Mouse (Mus musculus): ENCODE data around the gene Adgrg6.

The Adgrg6 gene

GRCm38 (mm10) chr10:14544941-14545717 is at the start of gene Adgrg6:
Adgrg6 (minus strand) TSS chr10:14545659.
- no peak for DNase-seq (ENCODE audit: low spot score in 2 of 2)

- no peak for DNase-seq (ENCODE audit: low spot score in 2 of 2)
Observed at GRCm38 (mm10) chr10:14592215-14592614, 46.8 kb upstream of the Adgrg6 start.

GRCm38 (mm10) chr10:14590816-14591215 is 45.4 kb upstream of the Adgrg6 start:
- no peak for DNase-seq (ENCODE audit: low spot score in 2 of 2)

GRCm38 (mm10) chr10:14589667-14590066 is 44.2 kb upstream of the Adgrg6 start:
- no peak for DNase-seq (ENCODE audit: low spot score in 2 of 2)

GRCm38 (mm10) chr10:14583496-14583895 is 38.0 kb upstream of the Adgrg6 start:
- no peak for DNase-seq (ENCODE audit: low spot score in 2 of 2)

- DNase-seq (ENCODE audit: low spot score in 2 of 2), result no peak
Observed at GRCm38 (mm10) chr10:14574255-14574654, 28.8 kb upstream of the Adgrg6 start.

- DNase-seq (ENCODE audit: low spot score in 2 of 2), result no peak
Observed at GRCm38 (mm10) chr10:14571143-14571542, 25.7 kb upstream of the Adgrg6 start.

GRCm38 (mm10) chr10:14570616-14571015 is 25.2 kb upstream of the Adgrg6 start:
- no peak for DNase-seq (ENCODE audit: low spot score in 2 of 2)

- no peak for DNase-seq (ENCODE audit: low spot score in 2 of 2)
Observed at GRCm38 (mm10) chr10:14546111-14546551, 672 bp upstream of the Adgrg6 start.

GRCm38 (mm10) chr10:14544608-14544940 is 885 bp downstream of the Adgrg6 start:
- no peak for DNase-seq (ENCODE audit: low spot score in 2 of 2)

GRCm38 (mm10) chr10:14543511-14544067 is 1.9 kb downstream of the Adgrg6 start:
- no peak for DNase-seq (ENCODE audit: low spot score in 2 of 2)

- DNase-seq (ENCODE audit: low spot score in 2 of 2), result no peak
Observed at GRCm38 (mm10) chr10:14537102-14537501, 8.4 kb downstream of the Adgrg6 start.

GRCm38 (mm10) chr10:14531090-14531489 is 14.4 kb downstream of the Adgrg6 start:
- DNase-seq (ENCODE audit: low spot score in 2 of 2), result no peak

- no peak for DNase-seq (ENCODE audit: low spot score in 2 of 2)
Observed at GRCm38 (mm10) chr10:14530670-14531069, 14.8 kb downstream of the Adgrg6 start.

- DNase-seq (ENCODE audit: low spot score in 2 of 2), result no peak
Observed at GRCm38 (mm10) chr10:14527765-14528164, 17.7 kb downstream of the Adgrg6 start.

GRCm38 (mm10) chr10:14522729-14523128 is 22.7 kb downstream of the Adgrg6 start:
- DNase-seq (ENCODE audit: low spot score in 2 of 2), result no peak

GRCm38 (mm10) chr10:14520912-14521675 is 24.4 kb downstream of the Adgrg6 start:
- DNase-seq (ENCODE audit: low spot score in 2 of 2), result no peak

GRCm38 (mm10) chr10:14517909-14518308 is 27.6 kb downstream of the Adgrg6 start:
- no peak for DNase-seq (ENCODE audit: low spot score in 2 of 2)

- no peak for DNase-seq (ENCODE audit: low spot score in 2 of 2)
Observed at GRCm38 (mm10) chr10:14511904-14512663, 33.4 kb downstream of the Adgrg6 start.

GRCm38 (mm10) chr10:14511157-14511556 is 34.3 kb downstream of the Adgrg6 start:
- no peak for DNase-seq (ENCODE audit: low spot score in 2 of 2)

- no peak for DNase-seq (ENCODE audit: low spot score in 2 of 2)
Observed at GRCm38 (mm10) chr10:14495658-14496057, 49.8 kb downstream of the Adgrg6 start.

- DNase-seq (ENCODE audit: low spot score in 2 of 2), result no peak
Observed at GRCm38 (mm10) chr10:14495204-14495603, 50.3 kb downstream of the Adgrg6 start.
